Mouse (Mus musculus): Measurements from ENCODE around the gene Kif15.

GRCm38 (mm10) chr9:123031496-123032246 lies 80.8 kb downstream of the Kif15 start:
- TF ChIP-seq CTCF (IDR thresholded peaks at IDR 0.05; ENCODE audit: low read depth, low read length) = no peak
- TF ChIP-seq POLR2A (IDR thresholded peaks at IDR 0.05; ENCODE audit: borderline replicate concordance, low read depth, low read length) = no peak
